Mouse (Mus musculus) gastrocnemius, adult 2 months (tissue): Measurements from ENCODE around the gene Ptges3l. TPM values are rescaled to one million over a fixed set of nuclear protein-coding genes. Genes with fewer than 3 reads are reported as not detected.
A peak's percentile ranks its signal among the peaks of the same experiment; 100 is the strongest.
"Not testable (repeated sequence)": the region's sequence is repeated elsewhere in the genome, so short reads cannot be mapped to it uniquely, and the experiment has no call there.

Source experiments
- DNase-seq: peaks from one replicate; pipeline ENCODE4 v3.0.0; 2022
- H3K27ac ChIP-seq: fragments of 200-600 bp; 2 replicates; pipeline ENCODE4 v1.8.1; 2022; ENCODE audit warnings: mild to moderate bottlenecking
- H3K4me3 ChIP-seq: fragments of 200-600 bp; 2 replicates; pipeline ENCODE4 v1.8.1; 2022; ENCODE audit warnings: mild to moderate bottlenecking, moderate library complexity
- CTCF ChIP-seq: fragments of 200-600 bp; IDR thresholded peaks from 2 replicates; pipeline ENCODE4 v1.8.1; 2022; ENCODE audit warnings: antibody characterized with exemption, mild to moderate bottlenecking, moderate library complexity
- intact Hi-C: fragments of 180-260 bp; cut with DNase I; formaldehyde crosslinking; loops from one replicate; pipeline ENCODE4 v1.15.1; 2025
- long read RNA-seq, 2 experiments: library from polyadenylated mRNA; stranded (forward); transcript quantifications; one replicate each; pipeline ENCODE4 v2.0.0; 2021
- total RNA-seq, 2 experiments: library from RNA; stranded (reverse); gene quantifications; 2 replicates each; pipeline ENCODE4 v1.2.3; 2021

Gene Ptges3l
- total RNA-seq: 10 to 100 TPM; 82.0 to 90.7 TPM
- long read RNA-seq, experiment 1, transcript Ptges3l-203 (7 exons, 853 nt): major isoform, 63 of 85 reads
- long read RNA-seq, experiment 1, partial matches to known transcripts: 10 of 85 reads
- long read RNA-seq, experiment 1, other reads (novel, unspliced or antisense): 7 of 85 reads
- long read RNA-seq, experiment 2, transcript Ptges3l-203 (7 exons, 853 nt): major isoform, 83 of 95 reads
- long read RNA-seq, experiment 2, partial matches to known transcripts: 6 of 95 reads
- long read RNA-seq, experiment 2, other reads (novel, unspliced or antisense): 5 of 95 reads

DNA sequence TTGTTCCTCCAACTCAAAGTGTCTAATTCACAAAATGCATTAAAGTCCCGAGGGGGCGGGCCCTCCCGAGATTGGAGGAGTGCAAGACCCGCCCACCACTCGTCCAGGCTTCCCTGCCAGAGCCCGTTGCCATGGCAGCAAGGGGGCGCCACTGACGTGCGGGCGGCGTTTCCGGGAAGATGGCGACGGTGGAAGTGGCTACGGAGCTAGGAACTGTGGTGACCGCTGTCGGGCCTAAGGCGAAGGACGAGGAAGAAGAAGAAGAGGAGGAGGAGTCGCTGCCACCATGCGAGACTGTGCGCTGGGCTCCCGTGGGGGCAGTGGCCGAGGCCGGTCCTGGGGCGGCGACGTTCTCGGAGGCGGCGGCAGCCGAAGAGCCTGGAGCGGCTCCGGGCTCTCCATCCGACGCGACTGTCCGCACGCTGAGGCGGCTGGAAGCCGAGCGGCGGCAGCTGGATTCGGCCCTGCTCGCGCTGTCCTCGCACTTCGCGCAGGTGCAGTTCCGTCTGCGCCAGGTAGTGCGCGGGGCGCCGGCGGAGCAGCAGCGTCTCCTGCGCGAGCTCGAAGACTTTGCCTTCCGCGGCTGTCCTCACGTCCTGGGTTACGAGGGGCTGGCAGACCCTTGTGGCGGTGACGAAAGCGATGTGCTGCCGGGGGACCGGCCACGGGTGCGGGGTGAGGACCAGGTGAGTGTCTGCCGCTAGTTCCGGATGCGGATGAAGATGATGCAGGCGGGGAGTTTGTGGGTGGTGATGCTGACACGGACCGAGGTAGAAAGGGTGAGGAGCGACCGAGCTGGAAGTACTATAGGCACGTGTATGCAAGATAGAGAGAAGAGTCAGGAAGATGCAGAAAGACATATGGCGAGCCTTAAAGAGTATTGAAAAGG lies at the start of gene Ptges3l, which contains the start of gene Rundc1:
TSS of gene Ptges3l (minus strand) at position 409 of the 889 bp plus-strand sequence.
TSS of gene Rundc1 (plus strand) at position 161 of the 889 bp plus-strand sequence.
- peak within 1 kb of the TSS; percentile 95 for H3K27ac ChIP-seq
- 0 out of 2 replicates have a peak, but pooled peaks have one; percentile 15 for TF ChIP-seq CTCF
- H3K4me3 ChIP-seq: peak within 1 kb of the TSS; percentile 84
- peak; percentile 99 for DNase-seq
- intact Hi-C loops: no loop called here

- no peak overlapping the region for H3K27ac ChIP-seq
- TF ChIP-seq CTCF: no peak
- no peak overlapping the region for H3K4me3 ChIP-seq
- DNase-seq: no peak
- intact Hi-C loops: no loop called here
Measured at GRCm38 (mm10) chr11:101474298-101474697, 49.2 kb upstream of the Ptges3l start.

GRCm38 (mm10) chr11:101473686-101474085 lies 48.6 kb upstream of the Ptges3l start:
- intact Hi-C loops, H3K4me3 ChIP-seq, DNase-seq, H3K27ac ChIP-seq: not testable (repeated sequence)

- Histone ChIP-seq H3K4me3 (no peak overlapping the region), H3K27ac (no peak overlapping the region)
- DNase-seq: no peak
- intact Hi-C loops: no loop called here
- no peak for TF ChIP-seq CTCF
Measured at GRCm38 (mm10) chr11:101472336-101472735, 47.2 kb upstream of the Ptges3l start.

DNA sequence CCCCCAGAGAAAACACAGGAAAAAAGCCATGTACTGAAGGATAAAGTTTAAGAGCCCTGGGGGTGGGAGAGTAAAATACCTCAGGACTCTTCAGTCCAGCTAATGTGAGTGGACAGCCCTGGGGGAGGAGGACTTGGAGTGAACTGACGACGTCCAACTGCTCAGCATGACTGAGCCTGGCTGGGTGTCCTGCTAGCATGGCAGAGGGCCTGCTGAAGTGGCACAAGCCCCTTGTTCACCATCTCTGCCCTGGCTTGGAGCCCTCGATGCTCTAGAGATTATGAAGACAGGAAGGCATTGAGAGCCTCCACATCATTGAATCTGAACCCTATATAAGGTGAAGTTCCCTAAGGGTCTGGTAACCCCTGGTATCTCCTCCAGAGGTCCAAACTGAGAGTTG lies 46.8 kb upstream of the Ptges3l start:
- H3K4me3 ChIP-seq: no peak overlapping the region
- no peak for DNase-seq
- TF ChIP-seq CTCF: no peak
- intact Hi-C loops: no loop called here
- no peak overlapping the region for H3K27ac ChIP-seq

DNA sequence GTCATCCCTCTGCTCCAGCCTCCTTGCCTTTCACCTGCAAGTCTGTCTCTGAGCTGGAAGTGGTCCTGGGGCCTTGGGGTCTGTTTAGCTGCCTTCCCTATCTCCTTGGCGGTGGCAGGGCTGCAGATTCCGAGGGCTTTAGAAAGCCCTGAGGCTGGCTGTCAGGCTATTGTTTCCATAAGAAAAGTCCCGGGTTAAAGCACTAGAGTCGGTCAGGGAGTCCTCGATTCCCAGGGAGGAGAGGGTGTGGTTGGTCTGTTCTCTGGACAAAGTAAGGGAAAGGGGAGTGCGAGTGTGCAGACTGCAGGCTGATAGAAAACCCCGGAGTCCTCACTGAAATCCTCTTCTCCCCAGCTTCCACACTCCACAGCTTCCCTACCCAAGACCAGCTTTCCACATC lies 45.1 kb upstream of the Ptges3l start:
- Histone ChIP-seq H3K4me3 (no peak overlapping the region), H3K27ac (no peak overlapping the region)
- no peak for TF ChIP-seq CTCF
- no peak for DNase-seq
- intact Hi-C loops: no loop called here

- no peak for DNase-seq
- intact Hi-C loops: loop anchor here (5.0 kb wide), 1 partner anchor 83 kb away; the partner anchor contains the start of genes Brca1 and Nbr1
- peak overlapping the region; percentile 85 for H3K27ac ChIP-seq
- TF ChIP-seq CTCF: no peak
- peak overlapping the region; percentile 94 for H3K4me3 ChIP-seq
Measured at GRCm38 (mm10) chr11:101469155-101469554, 44.0 kb upstream of the Ptges3l start.

GRCm38 (mm10) chr11:101468731-101469130 lies 43.6 kb upstream of the Ptges3l start:
- intact Hi-C loops: loop anchor here (5.0 kb wide), 1 partner anchor 84 kb away; the partner anchor contains the start of genes Brca1 and Nbr1
- TF ChIP-seq CTCF: no peak
- DNase-seq: no peak
- H3K4me3 ChIP-seq: peak overlapping the region; percentile 94
- H3K27ac ChIP-seq: peak overlapping the region; percentile 85

GRCm38 (mm10) chr11:101468263-101468688 lies 43.1 kb upstream of the Ptges3l start:
- intact Hi-C loops: loop anchor here (5.0 kb wide), 1 partner anchor 84 kb away; the partner anchor contains the start of genes Brca1 and Nbr1
- no peak for DNase-seq

DNA sequence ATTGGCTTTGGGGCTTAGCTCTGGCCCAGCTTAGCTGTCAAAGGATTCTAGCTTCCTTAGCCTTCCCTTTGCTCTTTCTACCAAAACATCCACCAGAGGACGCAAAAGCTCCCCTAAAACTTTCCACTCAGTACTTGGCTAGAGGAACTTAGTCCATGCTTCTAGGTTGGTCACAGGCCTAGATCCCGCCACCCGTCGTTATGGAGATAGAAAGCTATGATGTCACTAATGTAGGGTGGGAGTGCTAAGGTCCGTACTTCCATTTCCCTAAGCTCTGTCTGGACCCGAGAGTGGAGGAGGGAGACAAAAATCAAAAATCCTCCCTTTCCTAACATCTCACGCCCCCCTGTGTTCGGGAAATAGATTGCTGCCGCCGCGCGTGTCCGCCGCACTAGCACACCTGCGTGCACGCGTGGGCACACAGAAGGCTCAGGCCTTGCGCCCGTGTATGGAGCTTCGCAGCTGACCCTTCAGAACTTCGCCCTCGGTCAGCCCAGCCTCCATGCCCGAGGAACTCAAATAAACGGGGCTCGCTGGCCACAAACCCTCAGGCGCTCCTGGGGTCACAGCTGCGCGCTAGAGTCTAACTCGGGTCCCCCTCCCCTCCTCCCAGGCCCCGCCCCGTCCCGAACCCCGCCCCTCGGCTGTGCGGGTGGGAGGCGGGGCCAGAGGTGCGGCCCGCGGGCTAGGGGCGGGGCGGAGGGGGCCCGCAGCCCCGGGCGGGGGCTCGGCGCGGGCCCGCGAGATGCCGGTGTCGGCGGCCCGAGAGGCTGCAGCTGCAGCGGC lies 42.5 kb upstream of the Ptges3l start:
- peak overlapping the region; percentile 85 for H3K27ac ChIP-seq

More at GRCm38 (mm10) chr11:101468263-101468688, 43.1 kb upstream of the Ptges3l start:
- peak overlapping the region; percentile 94 for H3K4me3 ChIP-seq
- no peak for TF ChIP-seq CTCF
- peak overlapping the region; percentile 85 for H3K27ac ChIP-seq

DNA sequence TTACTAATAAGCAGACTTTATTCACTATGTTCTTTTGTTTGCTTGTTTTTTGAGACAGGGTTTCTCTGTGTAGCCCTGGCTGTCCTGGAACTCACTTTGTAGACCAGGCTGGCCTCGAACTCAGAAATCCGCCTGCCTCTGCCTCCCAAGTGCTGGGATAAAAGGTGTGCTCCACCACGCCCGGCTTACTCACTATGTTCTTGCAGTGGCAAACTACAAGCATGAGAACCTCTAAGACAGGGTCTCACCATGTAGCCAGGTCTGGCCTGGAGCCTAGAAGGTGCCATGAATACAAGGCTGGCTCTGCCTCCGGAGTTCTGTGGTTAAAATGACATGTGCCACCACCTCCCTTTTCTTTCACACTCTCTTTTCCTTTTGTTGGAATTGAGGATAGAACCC lies 41.4 kb upstream of the Ptges3l start:
- peak overlapping the region; percentile 89 for H3K27ac ChIP-seq
- peak overlapping the region; percentile 92 for H3K4me3 ChIP-seq
- not testable (repeated sequence) for DNase-seq
- intact Hi-C loops: loop anchor here (5.0 kb wide), 1 partner anchor 86 kb away; the partner anchor contains the start of genes Brca1 and Nbr1

More for the DNA sequence above, 42.5 kb upstream of the Ptges3l start:
- intact Hi-C loops: loop anchor here (5.0 kb wide), 1 partner anchor 85 kb away; the partner anchor contains the start of genes Brca1 and Nbr1
- TF ChIP-seq CTCF: peak; percentile 65
- DNase-seq: peak; percentile 80
- peak overlapping the region; percentile 94 for H3K4me3 ChIP-seq
